Mouse (Mus musculus) inflammation-experienced regulatory T-cells, adult 6 months (primary cell): Measurements from ENCODE around the gene Nrp2. TPM values are rescaled to one million over a fixed set of nuclear protein-coding genes. Genes with fewer than 3 reads are reported as not detected.

Source experiments
- ATAC-seq: one replicate; pipeline ENCODE4 v1.8.0; 2017
- polyA plus RNA-seq, 3 experiments: library from polyadenylated mRNA; unstranded; fragments of 100-300 nt; shearing (Covaris generic); gene quantifications; one replicate each; pipeline ENCODE4 v1.2.1; 2017

Nrp2 gene
- polyA plus RNA-seq, 3 experiments from 2014 or later: 0.05 TPM; not detected in 2

DNA sequence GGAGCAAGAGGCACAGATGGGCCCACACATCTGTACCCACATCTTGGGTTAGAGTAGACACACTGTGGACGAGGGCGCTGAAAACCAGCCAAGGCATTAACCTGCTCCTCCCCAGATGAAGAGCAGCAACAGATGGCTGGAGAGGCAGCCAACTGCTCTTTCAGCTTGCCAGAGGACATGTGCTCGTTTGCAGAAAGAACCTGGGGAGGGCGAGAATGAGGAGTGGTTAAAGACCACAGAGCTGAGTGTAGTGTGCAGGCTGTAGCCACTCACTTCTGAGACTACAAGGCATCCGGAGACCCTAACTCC is 81.0 kb downstream of the Nrp2 start:
- ATAC-seq: no peak

GRCm38 (mm10) chr1:62786255-62786654 is 83.2 kb downstream of the Nrp2 start:
- no peak for ATAC-seq

GRCm38 (mm10) chr1:62787546-62787945 is 84.5 kb downstream of the Nrp2 start:
- no peak for ATAC-seq

- no peak for ATAC-seq
These were observed 91.3 kb downstream of the Nrp2 start for GRCm38 (mm10) chr1:62794223-62794895.

DNA sequence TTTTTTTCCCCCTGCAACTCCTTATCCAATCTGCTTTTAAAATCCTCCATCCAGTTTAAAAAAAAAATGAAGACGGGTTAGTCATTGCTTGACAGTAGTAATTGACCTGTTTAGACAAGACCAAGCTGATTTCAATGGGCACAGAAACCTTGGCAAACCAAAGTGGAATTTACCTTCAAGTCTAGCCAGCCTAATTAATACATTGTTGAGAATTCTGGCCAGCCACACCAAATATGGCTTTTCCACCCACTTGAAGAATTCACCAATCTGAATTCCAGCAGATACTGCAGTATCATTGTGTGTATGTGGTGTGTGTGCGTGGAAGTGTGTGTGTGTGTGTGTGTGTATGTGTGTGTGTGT is 91.8 kb downstream of the Nrp2 start:
- ATAC-seq: no peak

- no peak for ATAC-seq
These were observed 92.4 kb downstream of the Nrp2 start for GRCm38 (mm10) chr1:62795307-62796037.

GRCm38 (mm10) chr1:62796038-62796647 is 93.1 kb downstream of the Nrp2 start:
- ATAC-seq: no peak

DNA sequence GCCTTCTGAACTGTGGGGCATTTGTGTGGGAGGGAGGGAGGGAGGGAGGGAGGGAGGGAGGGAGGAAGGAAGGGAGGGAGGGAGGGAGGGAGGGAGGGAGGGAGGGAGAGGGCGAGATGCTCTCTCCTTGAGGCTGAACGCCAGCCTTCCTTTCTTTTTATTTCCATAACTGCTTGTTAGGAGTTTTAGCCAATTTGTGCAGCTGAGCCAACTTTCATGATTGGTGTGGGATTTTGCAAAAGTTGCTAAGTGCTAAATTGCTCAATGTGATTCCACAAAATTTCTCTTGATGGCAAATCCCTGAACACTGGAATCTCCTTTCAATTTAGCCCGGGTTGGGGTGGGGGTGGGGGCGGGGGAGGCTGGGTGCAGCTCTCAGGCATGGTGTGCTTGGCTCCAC is 96.3 kb downstream of the Nrp2 start:
- no peak for ATAC-seq

DNA sequence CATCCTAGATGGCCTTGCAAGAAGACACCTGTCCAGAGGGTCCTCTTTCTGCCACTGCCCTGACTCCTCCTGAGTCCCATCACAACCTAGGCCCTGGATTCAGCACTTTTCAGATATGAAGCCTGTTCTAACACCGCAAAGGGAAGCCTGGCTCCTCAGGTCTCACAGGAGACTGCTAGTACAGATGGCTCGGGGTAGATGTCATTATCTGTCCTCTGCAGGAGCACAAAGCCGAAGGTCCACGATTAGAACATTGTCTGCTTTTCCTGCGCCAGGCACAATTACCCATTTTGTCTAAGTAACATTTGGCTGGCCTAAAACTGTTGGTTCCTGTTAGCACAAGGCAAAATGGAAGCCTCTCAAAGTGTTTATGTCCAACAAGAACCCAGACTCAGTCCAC is 97.3 kb downstream of the Nrp2 start:
- ATAC-seq: no peak

DNA sequence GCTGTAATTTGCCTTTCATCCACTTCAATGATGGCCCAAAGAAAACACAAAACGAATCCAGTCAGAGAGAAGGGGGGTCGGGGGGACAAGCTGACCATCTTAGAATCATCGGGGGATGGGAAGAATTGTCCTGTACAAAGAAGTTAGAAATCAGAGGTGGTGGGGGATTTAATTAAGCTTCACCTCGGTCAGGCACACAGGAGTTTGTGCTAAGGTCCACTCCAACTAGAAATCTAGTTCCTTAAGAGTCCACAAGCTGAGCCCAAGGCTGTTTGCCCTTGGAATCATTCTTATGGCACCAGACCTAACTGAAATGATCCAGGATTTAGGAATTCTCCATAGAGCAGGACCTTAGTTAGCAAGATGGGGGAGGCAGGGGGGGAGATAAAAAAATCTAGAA is 98.3 kb downstream of the Nrp2 start:
- no peak for ATAC-seq

DNA sequence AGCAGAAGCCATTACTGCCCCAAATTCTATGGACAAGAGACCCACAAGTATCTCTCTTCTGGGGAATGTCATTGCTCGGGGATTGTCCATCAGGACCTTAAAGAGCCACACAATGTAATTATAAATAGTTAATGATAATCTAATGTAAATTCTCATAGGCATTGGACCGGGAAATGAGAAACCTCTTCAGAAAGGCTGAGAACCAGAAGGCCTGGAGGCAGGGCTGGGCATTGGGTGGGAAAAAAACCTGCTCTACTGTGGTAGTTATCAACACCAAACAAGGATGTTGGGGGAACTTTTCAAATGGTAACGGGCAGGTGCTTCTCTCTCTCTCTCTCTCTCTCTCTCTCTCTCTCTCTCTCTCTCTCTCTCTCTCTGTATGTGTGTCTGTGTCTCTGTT is 98.8 kb downstream of the Nrp2 start:
- ATAC-seq: no peak

DNA sequence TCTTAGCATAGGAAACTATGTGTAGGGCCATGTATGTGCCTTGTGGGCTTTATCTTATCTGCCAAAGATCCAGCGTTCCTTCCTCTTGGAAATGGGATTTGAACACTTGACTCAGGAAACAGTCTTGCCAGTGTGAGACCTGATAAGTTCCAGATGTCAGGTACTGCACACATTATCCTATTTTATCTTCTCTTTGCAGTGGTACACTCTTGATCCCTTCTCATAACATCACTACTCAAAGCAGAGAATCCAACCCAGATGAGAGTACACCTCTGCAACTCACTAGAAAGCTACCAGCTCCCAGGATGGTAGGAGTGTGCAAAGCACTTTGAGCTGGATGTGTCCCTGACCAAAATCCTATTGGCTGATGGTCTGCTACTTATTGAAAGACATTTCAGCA is 100.5 kb downstream of the Nrp2 start:
- ATAC-seq: no peak

- ATAC-seq: no peak
These were observed 102.9 kb downstream of the Nrp2 start for GRCm38 (mm10) chr1:62806014-62806413.

DNA sequence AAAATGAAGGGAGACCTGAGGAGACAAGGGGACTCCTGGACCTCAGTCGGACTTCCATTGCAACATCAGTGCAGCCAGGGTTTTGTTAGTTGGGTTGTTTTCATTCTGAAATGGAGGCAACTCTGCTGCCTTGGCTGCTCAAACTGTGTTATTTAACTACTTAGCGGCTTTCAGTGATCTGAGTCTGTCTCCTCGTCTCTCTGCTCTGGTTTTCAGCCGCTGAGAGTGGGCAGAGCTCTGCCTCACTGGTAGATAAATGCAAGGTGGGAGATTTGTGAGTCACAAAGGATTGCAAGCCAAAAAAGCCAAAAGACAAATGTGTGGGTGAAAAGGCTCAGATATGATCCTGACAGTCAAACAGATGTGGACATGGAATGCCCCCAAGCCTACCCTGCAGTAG is 105.3 kb downstream of the Nrp2 start:
- no peak for ATAC-seq

- ATAC-seq: no peak
These were observed 106.6 kb downstream of the Nrp2 start for GRCm38 (mm10) chr1:62809601-62810228.

- ATAC-seq: no peak
These were observed 108.1 kb downstream of the Nrp2 start for GRCm38 (mm10) chr1:62811141-62811540.

- no peak for ATAC-seq
These were observed 109.9 kb downstream of the Nrp2 start for GRCm38 (mm10) chr1:62812701-62813684.

DNA sequence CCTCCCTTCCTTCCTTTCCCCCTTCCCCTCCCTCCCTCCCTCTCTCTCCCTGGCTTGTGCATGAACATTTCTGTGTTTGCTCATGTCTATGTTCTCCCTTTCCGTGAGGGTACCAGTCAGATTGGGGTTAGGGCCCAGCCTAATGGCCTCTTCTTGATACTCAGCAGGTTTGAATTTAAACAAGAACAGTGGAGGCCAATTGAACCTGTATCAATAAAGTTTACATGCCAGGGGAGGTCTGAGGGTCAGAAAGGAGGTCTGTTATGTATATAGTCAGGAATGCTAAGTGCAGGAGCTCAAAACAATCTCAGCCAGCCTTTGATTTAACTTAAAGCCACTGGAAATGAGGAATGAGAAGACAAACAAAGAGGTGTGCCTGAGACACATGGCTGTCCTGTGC is 110.9 kb downstream of the Nrp2 start:
- no peak for ATAC-seq

- ATAC-seq: no peak
These were observed 114.5 kb downstream of the Nrp2 start for GRCm38 (mm10) chr1:62817566-62817965.

DNA sequence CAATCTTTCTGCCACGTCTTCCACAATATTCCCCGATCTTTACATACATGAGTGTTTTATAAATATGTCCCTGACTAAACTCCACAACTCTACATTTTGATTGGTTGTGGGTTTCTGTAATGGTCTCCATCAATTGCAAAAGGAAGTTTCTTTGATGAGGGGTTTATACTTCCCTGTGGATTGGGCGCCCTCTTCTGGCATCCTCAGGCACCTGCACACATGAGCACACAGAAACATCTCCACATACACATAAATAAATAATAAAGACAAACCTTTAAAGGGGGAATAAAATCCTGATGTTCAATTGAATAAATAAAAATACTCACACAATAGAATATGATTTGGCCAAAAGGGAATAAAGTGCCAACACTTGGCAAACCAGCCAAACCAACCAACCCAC is 117.1 kb downstream of the Nrp2 start:
- ATAC-seq: no peak

DNA sequence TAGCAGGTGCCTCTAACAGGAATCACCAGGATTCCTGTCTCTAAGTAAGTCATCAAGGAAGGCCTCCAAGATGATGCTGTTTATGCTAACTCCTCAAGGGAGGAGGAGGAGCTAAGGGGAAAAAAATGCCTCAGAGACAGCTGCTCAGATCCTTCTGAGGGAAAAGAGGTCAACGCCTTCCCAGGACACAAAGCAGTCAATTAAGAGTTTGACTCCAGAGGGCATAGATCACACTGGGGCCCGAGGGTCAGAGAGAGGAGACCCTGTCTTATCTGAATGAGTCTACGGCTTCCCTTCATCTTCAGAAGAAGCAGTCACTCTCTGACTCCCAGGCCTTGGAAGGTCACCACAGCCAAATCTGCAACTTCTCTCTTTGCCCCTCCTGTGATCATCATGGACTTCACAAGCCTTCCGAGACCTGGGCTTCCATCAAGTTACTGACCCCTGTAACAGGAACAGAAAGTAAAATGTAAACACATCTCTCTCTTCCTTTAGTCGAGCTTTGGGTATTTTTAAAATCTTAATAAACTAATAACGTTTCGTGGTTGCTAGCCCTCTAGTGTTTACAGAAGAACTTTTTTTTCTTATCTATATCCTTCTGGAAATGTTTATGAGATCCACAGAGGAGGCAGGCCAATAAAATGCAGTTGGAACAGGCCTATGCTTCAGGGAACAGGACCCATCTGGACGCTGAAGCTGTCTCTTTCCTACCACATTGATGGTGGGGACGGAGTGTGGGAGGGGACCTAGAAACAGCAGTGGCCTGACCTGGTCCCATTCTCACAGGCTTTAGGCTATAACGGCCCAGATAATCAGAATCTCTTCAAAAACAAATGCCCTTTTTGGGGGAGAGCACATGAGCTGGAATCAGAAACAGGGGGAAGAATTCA is 118.7 kb downstream of the Nrp2 start:
- no peak for ATAC-seq
